Mouse (Mus musculus) intestine, embryonic 15.5 days (tissue): ENCODE data around the gene Cbl. TPM values are rescaled to one million over a fixed set of nuclear protein-coding genes. Genes with fewer than 3 reads are reported as not detected.

ENCODE experiments used
- ATAC-seq: fragments of 200-750 bp; cut with Nextera tagmentation; 2 replicates; pipeline ENCODE4 v1.8.0; 2017; ENCODE audit warnings: moderate TSS enrichment, moderate library complexity
- H3K27ac ChIP-seq: fragments of 300-500 bp; sonication (generic); 2 replicates; pipeline ENCODE4 v1.5.1; 2015; ENCODE audit warnings: mild to moderate bottlenecking, inconsistent platforms
- H3K27me3 ChIP-seq: fragments of 300-500 bp; sonication (generic); replicated peaks from 2 replicates; pipeline ENCODE4 v1.6.1; 2015; ENCODE audit warnings: inconsistent platforms
- H3K36me3 ChIP-seq: fragments of 300-500 bp; sonication (generic); 2 replicates; pipeline ENCODE4 v1.6.1; 2015; ENCODE audit warnings: inconsistent platforms
- H3K4me1 ChIP-seq: fragments of 300-500 bp; sonication (generic); replicated peaks from 2 replicates; pipeline ENCODE4 v1.6.1; 2015; ENCODE audit warnings: inconsistent platforms
- H3K4me2 ChIP-seq: fragments of 300-500 bp; sonication (generic); replicated peaks from 2 replicates; pipeline ENCODE4 v1.6.1; 2015; ENCODE audit warnings: mild to moderate bottlenecking, inconsistent platforms
- H3K4me3 ChIP-seq: fragments of 300-500 bp; sonication (generic); replicated peaks from 2 replicates; pipeline ENCODE4 v1.5.1; 2015; ENCODE audit warnings: inconsistent platforms
- H3K9ac ChIP-seq: fragments of 300-500 bp; sonication (generic); 2 replicates; pipeline ENCODE4 v1.6.1; 2015; ENCODE audit warnings: inconsistent platforms
- H3K9me3 ChIP-seq: fragments of 300-500 bp; sonication (generic); 2 replicates; pipeline ENCODE4 v1.6.1; 2016; ENCODE audit warnings: inconsistent platforms
- WGBS: fragments of 180-500 bp; shearing (Covaris S2); methylation state at CpG from one replicate; pipeline ENCODE4 v1.1.7; 2015; 5-methylcytosine and 5-hydroxymethylcytosine counted together
- polyA plus RNA-seq: library from polyadenylated mRNA; unstranded; fragments of >200 nt; fragmentation: Nextera tagmentation; extraction: Ambion mirVana; gene quantifications from 2 replicates; pipeline ENCODE4 v1.2.1, GENCODE M21; 2015

The Cbl gene
- 13.2 and 14.8 TPM in 2 replicates for polyA plus RNA-seq

- Histone ChIP-seq H3K9me3 (no peaks in the 10 kb centered on the region), H3K9ac (peak within 1 kb of the TSS; percentile 95), H3K36me3 (no peaks in the 10 kb centered on the region), H3K4me2 (peak within 1 kb of the TSS; percentile 62), H3K4me3 (peak within 1 kb of the TSS; percentile 93), H3K27ac (peak within 1 kb of the TSS; percentile 90), H3K4me1 (peaks cover 14% of the 10 kb centered on the region; the same call in 1 of the 2 replicates), H3K27me3 (no peaks in the 10 kb centered on the region)
- under 1% methylated on average over 76 of the region's 76 CpGs for WGBS
- ATAC-seq: peak; percentile 97
Measured at GRCm38 (mm10) chr9:44233802-44234478, at the start of gene Cbl. TSS of gene Cbl (minus strand) at chr9:44234049.

DNA sequence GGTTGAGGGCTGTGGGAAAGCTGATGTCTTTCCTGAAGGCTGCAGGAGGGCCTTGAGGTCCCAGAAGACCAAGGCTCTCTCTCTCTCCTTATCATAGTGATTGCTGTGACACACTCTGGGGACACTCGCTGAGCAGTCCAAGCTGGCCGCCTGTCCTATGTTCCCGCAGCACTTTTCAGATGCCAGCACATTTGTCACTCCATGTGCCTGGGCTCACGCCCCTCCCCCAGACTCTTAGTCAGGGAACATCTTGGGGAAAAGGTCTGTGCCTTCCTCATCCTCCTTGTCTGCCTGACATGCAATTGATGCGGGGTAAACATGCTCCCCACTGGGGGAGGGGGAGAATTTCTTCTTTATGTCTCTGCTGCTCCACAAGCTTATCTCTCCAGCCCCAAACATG, 49.3 kb upstream of the Cbl start:
- WGBS: 56% methylated on average over 5 of the region's 5 CpGs
- Histone ChIP-seq H3K27ac (no peak overlapping the region), H3K9me3 (no peaks in the 10 kb centered on the region), H3K27me3 (peaks cover 13% of the 10 kb centered on the region), H3K4me2 (no peak overlapping the region), H3K4me3 (no peak overlapping the region), H3K4me1 (peaks cover 15% of the 10 kb centered on the region), H3K36me3 (no peaks in the 10 kb centered on the region), H3K9ac (no peak overlapping the region)
- no peak for ATAC-seq

DNA sequence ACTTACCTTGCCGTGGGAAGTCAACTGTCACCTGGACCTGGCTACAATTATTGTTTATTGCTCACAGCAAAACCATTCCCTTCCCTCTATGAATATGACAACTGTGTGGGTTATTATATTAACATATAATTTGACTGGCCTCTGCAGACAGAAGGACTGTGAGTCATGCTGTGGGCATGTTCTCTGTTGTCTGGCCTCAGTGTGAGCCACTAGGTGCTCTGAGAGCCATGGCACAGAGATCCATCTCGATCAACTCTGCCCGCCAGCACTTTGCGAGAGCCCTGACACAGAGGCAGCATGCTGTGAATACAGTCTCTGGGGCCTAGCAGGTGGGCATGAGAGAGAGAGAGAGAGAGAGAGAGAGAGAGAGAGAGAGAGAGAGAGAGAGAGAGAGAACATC, 36.1 kb upstream of the Cbl start:
- 86% methylated on average over 4 of the region's 4 CpGs for WGBS

GRCm38 (mm10) chr9:44269077-44269476, 35.2 kb upstream of the Cbl start:
- H3K36me3 ChIP-seq: no peaks in the 10 kb centered on the region
- 0 out of 2 replicates have a peak, but pooled peaks cover 3% of the 10 kb centered on the region for H3K9me3 ChIP-seq
- H3K27me3 ChIP-seq: no peaks in the 10 kb centered on the region
- H3K27ac ChIP-seq: no peak overlapping the region
- ATAC-seq: no peak
- WGBS: 84% methylated on average over 3 of the region's 3 CpGs
- H3K4me3 ChIP-seq: no peak overlapping the region
- 0 out of 2 replicates have a peak, but pooled peaks cover 8% of the 10 kb centered on the region for H3K4me1 ChIP-seq
- H3K9ac ChIP-seq: no peak overlapping the region
- H3K4me2 ChIP-seq: no peak overlapping the region

More for the DNA sequence above, 36.1 kb upstream of the Cbl start:
- Histone ChIP-seq H3K4me1 (0 out of 2 replicates have a peak, but pooled peaks cover 8% of the 10 kb centered on the region), H3K27ac (no peak overlapping the region), H3K27me3 (no peaks in the 10 kb centered on the region), H3K36me3 (no peaks in the 10 kb centered on the region), H3K4me2 (no peak overlapping the region), H3K4me3 (no peak overlapping the region), H3K9ac (no peak overlapping the region), H3K9me3 (0 out of 2 replicates have a peak, but pooled peaks cover 3% of the 10 kb centered on the region)
- ATAC-seq: no peak

GRCm38 (mm10) chr9:44268432-44268831, 34.6 kb upstream of the Cbl start, which contains the start of gene Nlrx1:
TSS of gene Nlrx1 (minus strand) at chr9:44268599.
- WGBS: 65% methylated on average over 6 of the region's 6 CpGs
- 0 out of 2 replicates have a peak, but pooled peaks cover 8% of the 10 kb centered on the region for H3K4me1 ChIP-seq
- peak within 1 kb of the TSS; percentile 88 for H3K4me2 ChIP-seq
- peak within 1 kb of the TSS; percentile 87 for H3K9ac ChIP-seq
- H3K4me3 ChIP-seq: peak within 1 kb of the TSS; percentile 51
- no peaks in the 10 kb centered on the region for H3K36me3 ChIP-seq
- 0 out of 2 replicates have a peak, but pooled peaks cover 3% of the 10 kb centered on the region for H3K9me3 ChIP-seq
- peak; percentile 50 for ATAC-seq
- H3K27ac ChIP-seq: peak within 1 kb of the TSS; percentile 85
- no peaks in the 10 kb centered on the region for H3K27me3 ChIP-seq

GRCm38 (mm10) chr9:44268027-44268360, 34.1 kb upstream of the Cbl start:
- 6% methylated on average over 28 of the region's 28 CpGs for WGBS
- Histone ChIP-seq H3K27ac (peak overlapping the region; percentile 85), H3K9me3 (0 out of 2 replicates have a peak, but pooled peaks cover 3% of the 10 kb centered on the region), H3K9ac (peak overlapping the region; percentile 87), H3K4me3 (peak overlapping the region; percentile 51), H3K4me1 (0 out of 2 replicates have a peak, but pooled peaks cover 8% of the 10 kb centered on the region), H3K27me3 (no peaks in the 10 kb centered on the region), H3K4me2 (peak overlapping the region; percentile 88), H3K36me3 (no peaks in the 10 kb centered on the region)
- ATAC-seq: peak; percentile 91

DNA sequence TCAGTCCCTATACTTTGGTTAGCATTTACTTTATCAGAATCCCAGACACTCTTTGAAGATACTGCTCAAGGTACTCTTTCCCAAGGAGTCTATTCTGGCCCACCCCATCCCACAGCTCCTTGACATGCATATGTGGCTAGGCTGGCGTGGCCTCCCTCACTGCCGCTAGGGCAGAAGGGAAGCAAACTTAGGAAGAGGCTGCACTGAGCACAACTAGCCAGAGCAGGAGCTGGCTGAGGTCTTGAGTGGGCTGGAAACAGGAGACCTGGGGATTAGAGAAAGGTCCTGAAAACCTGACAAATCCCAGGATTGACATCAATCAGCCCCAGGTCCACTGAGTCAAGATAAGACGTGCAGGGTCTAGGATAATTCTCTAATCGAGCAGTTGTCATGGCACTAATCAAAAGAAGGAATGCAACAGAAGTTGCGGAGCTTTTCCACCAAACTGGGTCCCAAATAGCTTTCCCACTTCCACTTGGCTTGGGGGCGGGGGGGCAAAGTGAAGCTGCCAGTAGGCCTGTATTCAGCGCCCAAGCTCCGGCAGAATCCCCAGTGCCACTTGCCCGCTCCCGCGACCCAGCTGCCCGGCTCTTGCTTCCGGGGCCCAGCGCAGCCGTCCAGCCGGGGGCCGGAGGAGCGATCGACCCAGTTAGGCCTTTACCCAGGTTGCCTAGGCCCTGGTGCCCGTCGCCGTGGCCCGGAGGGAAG, 33.6 kb upstream of the Cbl start:
- ATAC-seq: peak; percentile 50; the same call in 1 of the 2 replicates
- H3K4me2 ChIP-seq: peak overlapping the region; percentile 88
- H3K27ac ChIP-seq: peak overlapping the region; percentile 85
- H3K36me3 ChIP-seq: no peaks in the 10 kb centered on the region
- peak overlapping the region; percentile 87 for H3K9ac ChIP-seq
- 0 out of 2 replicates have a peak, but pooled peaks cover 8% of the 10 kb centered on the region for H3K4me1 ChIP-seq
- peak overlapping the region; percentile 51 for H3K4me3 ChIP-seq
- H3K27me3 ChIP-seq: no peaks in the 10 kb centered on the region
- 13% methylated on average over 23 of the region's 23 CpGs for WGBS
- H3K9me3 ChIP-seq: 0 out of 2 replicates have a peak, but pooled peaks cover 3% of the 10 kb centered on the region

- 0 out of 2 replicates have a peak, but pooled peaks cover 8% of the 10 kb centered on the region for H3K4me1 ChIP-seq
Measured at GRCm38 (mm10) chr9:44266478-44267226, 32.8 kb upstream of the Cbl start.

DNA sequence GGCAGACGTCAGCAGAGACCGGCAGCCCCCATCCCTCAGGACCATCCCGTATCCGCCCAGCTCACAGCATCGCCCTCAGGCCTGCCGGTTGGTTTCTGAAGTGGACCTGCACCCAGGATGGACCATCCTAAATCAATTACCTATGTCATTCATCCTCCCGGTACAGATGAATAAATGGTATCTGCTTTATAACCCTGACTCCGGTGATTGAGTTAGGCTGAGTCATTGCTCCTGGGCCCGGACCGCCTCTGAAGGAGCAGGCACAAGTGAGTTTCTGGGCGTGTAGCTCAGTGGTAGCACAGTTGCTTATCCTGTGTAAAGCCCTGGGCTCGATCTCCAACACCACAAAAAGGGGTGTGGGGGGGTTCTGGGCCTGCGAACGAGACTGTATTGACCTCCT, 27.5 kb upstream of the Cbl start:
- no peak overlapping the region for H3K27ac ChIP-seq
- H3K4me1 ChIP-seq: no peaks in the 10 kb centered on the region
- H3K9ac ChIP-seq: no peak overlapping the region
- H3K4me3 ChIP-seq: no peak overlapping the region
- no peaks in the 10 kb centered on the region for H3K36me3 ChIP-seq
- H3K9me3 ChIP-seq: no peaks in the 10 kb centered on the region
- ATAC-seq: 0 out of 2 replicates have a peak, but pooled peaks have one; percentile 23
- 73% methylated on average over 14 of the region's 14 CpGs for WGBS
- no peaks in the 10 kb centered on the region for H3K27me3 ChIP-seq
- H3K4me2 ChIP-seq: no peak overlapping the region

More at GRCm38 (mm10) chr9:44266478-44267226, 32.8 kb upstream of the Cbl start:
- Histone ChIP-seq H3K36me3 (no peaks in the 10 kb centered on the region), H3K9ac (no peak overlapping the region), H3K9me3 (0 out of 2 replicates have a peak, but pooled peaks cover 3% of the 10 kb centered on the region), H3K27ac (no peak overlapping the region), H3K4me3 (no peak overlapping the region), H3K27me3 (no peaks in the 10 kb centered on the region), H3K4me2 (peak overlapping the region; percentile 88; the same call in 1 of the 2 replicates)
- 54% methylated on average over 8 of the region's 8 CpGs for WGBS
- no peak for ATAC-seq

- no peak for ATAC-seq
- no peaks in the 10 kb centered on the region for H3K36me3 ChIP-seq
- H3K27me3 ChIP-seq: no peaks in the 10 kb centered on the region
- no peaks in the 10 kb centered on the region for H3K9me3 ChIP-seq
- H3K4me1 ChIP-seq: peaks cover 3% of the 10 kb centered on the region; the same call in 1 of the 2 replicates
- WGBS: 81% methylated on average over 10 of the region's 10 CpGs
- no peak overlapping the region for H3K4me3 ChIP-seq
- H3K9ac ChIP-seq: no peak overlapping the region
- no peak overlapping the region for H3K27ac ChIP-seq
- H3K4me2 ChIP-seq: no peak overlapping the region
Measured at GRCm38 (mm10) chr9:44259014-44259413, 25.2 kb upstream of the Cbl start.

- no peak for ATAC-seq
- H3K4me1 ChIP-seq: peaks cover 8% of the 10 kb centered on the region; the same call in 1 of the 2 replicates
- no peak overlapping the region for H3K27ac ChIP-seq
Measured at GRCm38 (mm10) chr9:44256213-44256612, 22.4 kb upstream of the Cbl start.

More at GRCm38 (mm10) chr9:44256213-44256612, 22.4 kb upstream of the Cbl start:
- Histone ChIP-seq H3K4me2 (no peak overlapping the region), H3K9ac (no peak overlapping the region), H3K36me3 (no peaks in the 10 kb centered on the region), H3K4me3 (no peak overlapping the region), H3K27me3 (no peaks in the 10 kb centered on the region), H3K9me3 (no peaks in the 10 kb centered on the region)
- WGBS: 75% methylated on average over 8 of the region's 8 CpGs
